Mouse (Mus musculus) liver, postnatal 0 days (tissue): Measurements from ENCODE around the gene Tas2r126. TPM values are rescaled to one million over a fixed set of nuclear protein-coding genes. Genes with fewer than 3 reads are reported as not detected.
"Not testable (repeated sequence)": the region's sequence is repeated elsewhere in the genome, so short reads cannot be mapped to it uniquely, and the experiment has no call there.

Source experiments
- ATAC-seq: fragments of 200-750 bp; cut with Nextera tagmentation; 2 replicates; pipeline ENCODE4 v1.8.0; 2017; ENCODE audit warnings: mild to moderate bottlenecking, moderate library complexity
- DNase-seq: peaks from one replicate; pipeline ENCODE4 v3.0.0-alpha.2; 2016
- H3K27ac ChIP-seq: fragments of 300-500 bp; sonication (generic); 2 replicates; pipeline ENCODE4 v1.5.1; 2014; ENCODE audit warnings: antibody characterized with exemption, moderate library complexity, mild to moderate bottlenecking, low read depth
- H3K27me3 ChIP-seq: fragments of 300-500 bp; sonication (generic); 2 replicates; pipeline ENCODE4 v1.6.1; 2014; ENCODE audit warnings: low read length, control low read depth, mixed read lengths; ENCODE audit not compliant: insufficient read depth
- H3K36me3 ChIP-seq: fragments of 300-500 bp; sonication (generic); replicated peaks from 2 replicates; pipeline ENCODE4 v1.6.1; 2014; ENCODE audit warnings: mild to moderate bottlenecking, control low read depth, low read length, moderate library complexity, mixed read lengths; ENCODE audit not compliant: insufficient read depth
- H3K4me1 ChIP-seq: fragments of 300-500 bp; sonication (generic); 2 replicates; pipeline ENCODE4 v1.6.1; 2014; ENCODE audit warnings: antibody characterized with exemption, mild to moderate bottlenecking, control low read depth; ENCODE audit not compliant: insufficient read depth
- H3K4me2 ChIP-seq: fragments of 300-500 bp; sonication (generic); 2 replicates; pipeline ENCODE4 v1.6.1; 2014; ENCODE audit warnings: low read depth, mild to moderate bottlenecking, low read length, moderate library complexity, mixed read lengths
- H3K4me3 ChIP-seq: fragments of 300-500 bp; sonication (generic); 2 replicates; pipeline ENCODE4 v1.5.1; 2014; ENCODE audit warnings: low read depth, low read length
- H3K9ac ChIP-seq: fragments of 300-500 bp; sonication (generic); replicated peaks from 2 replicates; pipeline ENCODE4 v1.6.1; 2014; ENCODE audit warnings: mild to moderate bottlenecking, moderate library complexity
- H3K9me3 ChIP-seq: fragments of 300-500 bp; sonication (generic); 2 replicates; pipeline ENCODE4 v1.6.1; 2016; ENCODE audit warnings: mild to moderate bottlenecking, control low read depth, low read length, mixed read lengths
- CTCF ChIP-seq: sonication (generic); IDR thresholded peaks from 2 replicates; pipeline ENCODE4 v1.5.1; 2016; ENCODE audit warnings: antibody characterized with exemption, low read depth
- EP300 ChIP-seq: IDR thresholded peaks from 2 replicates; pipeline ENCODE4 v1.6.1; 2016; ENCODE audit warnings: antibody characterized with exemption, low read depth, mild to moderate bottlenecking
- WGBS: fragments of 180-500 bp; shearing (Covaris S2); extraction: QIAGEN DNeasy Blood & Tissue Kit; methylation state at CpG from one replicate; pipeline ENCODE4 v1.1.7; 2014; ENCODE audit not compliant: insufficient replicate concordance; 5-methylcytosine and 5-hydroxymethylcytosine counted together
- polyA plus RNA-seq: library from polyadenylated mRNA; unstranded; fragments of >200 nt; fragmentation: Nextera tagmentation; extraction: Ambion mirVana; gene quantifications from 2 replicates; pipeline ENCODE4 v1.2.1, GENCODE M21; 2015

Gene Tas2r126
- polyA plus RNA-seq, 1 experiment from 2014 or later: not detected

GRCm38 (mm10) chr6:42433554-42433953 lies 781 bp upstream of the Tas2r126 start:
- no peak for ATAC-seq
- Histone ChIP-seq H3K4me2 (no peak overlapping the region), H3K4me3 (no peak overlapping the region), H3K36me3 (no peaks in the 10 kb centered on the region), H3K9me3 (no peaks in the 10 kb centered on the region), H3K9ac (no peak overlapping the region), H3K27ac (no peak overlapping the region), H3K4me1 (peaks cover 9% of the 10 kb centered on the region; the same call in 1 of the 2 replicates), H3K27me3 (no peaks in the 10 kb centered on the region)
- no peak for DNase-seq
- WGBS: 56% methylated on average over 2 of the region's 2 CpGs
- TF ChIP-seq EP300 (no peak), CTCF (peak; percentile 40)

- WGBS: 44% methylated on average over 2 of the region's 2 CpGs
- H3K36me3 ChIP-seq: no peaks in the 10 kb centered on the region
- peaks cover 9% of the 10 kb centered on the region; the same call in 1 of the 2 replicates for H3K4me1 ChIP-seq
- H3K27ac ChIP-seq: no peak overlapping the region
- ATAC-seq: peak; percentile 64
- TF ChIP-seq CTCF (no peak), EP300 (peak; percentile 83)
- no peaks in the 10 kb centered on the region for H3K27me3 ChIP-seq
- no peaks in the 10 kb centered on the region for H3K9me3 ChIP-seq
- no peak overlapping the region for H3K9ac ChIP-seq
- H3K4me2 ChIP-seq: no peak overlapping the region
- no peak for DNase-seq
- H3K4me3 ChIP-seq: no peak overlapping the region
Observed at GRCm38 (mm10) chr6:42435490-42435889, 1.2 kb downstream of the Tas2r126 start.

GRCm38 (mm10) chr6:42441395-42441794 lies 7.1 kb downstream of the Tas2r126 start:
- ATAC-seq: no peak
- H3K4me2 ChIP-seq: no peak overlapping the region
- DNase-seq: no peak

GRCm38 (mm10) chr6:42444491-42444890 lies 10.2 kb downstream of the Tas2r126 start:
- ATAC-seq (no peak), DNase-seq (no peak)
- Histone ChIP-seq H3K9me3 (no peaks in the 10 kb centered on the region), H3K27me3 (no peaks in the 10 kb centered on the region), H3K36me3 (no peaks in the 10 kb centered on the region), H3K4me2 (no peak overlapping the region), H3K27ac (no peak overlapping the region), H3K9ac (no peak overlapping the region), H3K4me3 (no peak overlapping the region), H3K4me1 (no peaks in the 10 kb centered on the region)
- TF ChIP-seq EP300: no peak
- TF ChIP-seq CTCF: no peak
- 56% methylated on average over 2 of the region's 2 CpGs for WGBS

More at GRCm38 (mm10) chr6:42441395-42441794, 7.1 kb downstream of the Tas2r126 start:
- H3K36me3 ChIP-seq: no peaks in the 10 kb centered on the region
- no peak overlapping the region for H3K9ac ChIP-seq
- H3K4me3 ChIP-seq: no peak overlapping the region
- WGBS: 44% methylated on average over 2 of the region's 2 CpGs
- no peaks in the 10 kb centered on the region for H3K4me1 ChIP-seq
- H3K27ac ChIP-seq: no peak overlapping the region
- no peaks in the 10 kb centered on the region for H3K9me3 ChIP-seq
- no peak for TF ChIP-seq CTCF
- no peak for TF ChIP-seq EP300
- H3K27me3 ChIP-seq: no peaks in the 10 kb centered on the region

GRCm38 (mm10) chr6:42447381-42447780 lies 13.0 kb downstream of the Tas2r126 start:
- Histone ChIP-seq H3K9ac (no peak overlapping the region), H3K27ac (no peak overlapping the region), H3K4me2 (no peak overlapping the region), H3K4me1 (no peaks in the 10 kb centered on the region), H3K36me3 (no peaks in the 10 kb centered on the region), H3K9me3 (no peaks in the 10 kb centered on the region), H3K4me3 (no peak overlapping the region), H3K27me3 (no peaks in the 10 kb centered on the region)
- ATAC-seq (no peak), DNase-seq (no peak)
- WGBS: 62% methylated on average over 2 of the region's 2 CpGs
- no peak for TF ChIP-seq CTCF
- no peak for TF ChIP-seq EP300

- TF ChIP-seq CTCF (no peak), EP300 (no peak)
- ATAC-seq: no peak
- 63% methylated on average over 1 of the region's 1 CpGs for WGBS
- Histone ChIP-seq H3K4me3 (no peak within 1 kb of the TSS), H3K4me1 (no peaks in the 10 kb centered on the region), H3K9ac (no peak within 1 kb of the TSS), H3K27me3 (no peaks in the 10 kb centered on the region), H3K36me3 (no peaks in the 10 kb centered on the region), H3K4me2 (no peak within 1 kb of the TSS), H3K9me3 (no peaks in the 10 kb centered on the region), H3K27ac (no peak within 1 kb of the TSS)
- DNase-seq: no peak
Observed at GRCm38 (mm10) chr6:42465096-42465495, 30.8 kb downstream of the Tas2r126 start, which contains the start of gene Olfr458. Olfr458 (minus strand) TSS chr6:42465196.

GRCm38 (mm10) chr6:42470542-42470941 lies 36.2 kb downstream of the Tas2r126 start:
- Histone ChIP-seq H3K4me1 (no peaks in the 10 kb centered on the region), H3K4me2 (no peak overlapping the region), H3K27ac (no peak overlapping the region), H3K4me3 (no peak overlapping the region), H3K9me3 (no peaks in the 10 kb centered on the region), H3K9ac (no peak overlapping the region), H3K27me3 (no peaks in the 10 kb centered on the region), H3K36me3 (no peaks in the 10 kb centered on the region)
- 75% methylated on average over 4 of the region's 4 CpGs for WGBS
- no peak for TF ChIP-seq CTCF
- TF ChIP-seq EP300: no peak
- no peak for ATAC-seq
- no peak for DNase-seq

- ATAC-seq, H3K4me3 ChIP-seq, H3K36me3 ChIP-seq, H3K27ac ChIP-seq, H3K9me3 ChIP-seq, H3K4me2 ChIP-seq, H3K27me3 ChIP-seq, H3K9ac ChIP-seq, DNase-seq, H3K4me1 ChIP-seq: not testable (repeated sequence)
- WGBS: 84% methylated on average over 4 of the region's 4 CpGs
Observed at GRCm38 (mm10) chr6:42471298-42471697, 37.0 kb downstream of the Tas2r126 start.
